Mouse (Mus musculus) splenic B cell, adult 2 months (primary cell): Measurements from ENCODE around the gene Gm11397.
"Not testable (repeated sequence)": the region's sequence is repeated elsewhere in the genome, so short reads cannot be mapped to it uniquely, and the experiment has no call there.

Experiments
- DNase-seq: peaks from one replicate; pipeline ENCODE4 v3.0.0-alpha.2; 2011; ENCODE audit warnings: low read depth, low spot score
- H3K27me3 ChIP-seq: 2 replicates; pipeline ENCODE4 v1.6.1; 2012; ENCODE audit warnings: mild to moderate bottlenecking, low read length, moderate library complexity, mixed read lengths; ENCODE audit not compliant: control insufficient read depth, poor library complexity, insufficient read depth, severe bottlenecking
- H3K36me3 ChIP-seq: 2 replicates; pipeline ENCODE4 v1.6.1; 2012; ENCODE audit warnings: mild to moderate bottlenecking, low read length, moderate library complexity, mixed read lengths; ENCODE audit not compliant: control insufficient read depth, poor library complexity, insufficient read depth, severe bottlenecking

Gene Gm11397

DNA sequence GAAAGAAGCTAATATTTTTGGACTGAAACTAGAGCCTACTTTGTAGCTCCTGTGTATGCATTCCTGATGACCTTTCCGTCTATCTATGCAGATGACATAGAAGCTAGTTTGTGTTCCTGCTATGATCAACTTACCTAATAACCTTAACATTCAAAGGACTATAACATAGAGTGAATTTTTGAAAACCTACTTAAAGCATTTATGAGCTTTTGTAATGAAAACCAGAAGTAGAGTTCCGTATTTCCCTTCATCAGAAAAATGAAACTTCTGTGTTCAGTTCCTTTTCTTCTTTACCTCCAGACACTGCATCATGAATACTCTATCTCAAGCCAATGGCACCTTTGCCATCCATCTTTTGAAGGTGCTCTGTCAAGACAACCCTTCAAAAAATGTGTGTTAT, at the start of gene Gm11397:
TSS of gene Gm11397 (plus strand) at position 301 of the 400 bp plus-strand sequence.
- H3K36me3 ChIP-seq, DNase-seq, H3K27me3 ChIP-seq: not testable (repeated sequence)

DNA sequence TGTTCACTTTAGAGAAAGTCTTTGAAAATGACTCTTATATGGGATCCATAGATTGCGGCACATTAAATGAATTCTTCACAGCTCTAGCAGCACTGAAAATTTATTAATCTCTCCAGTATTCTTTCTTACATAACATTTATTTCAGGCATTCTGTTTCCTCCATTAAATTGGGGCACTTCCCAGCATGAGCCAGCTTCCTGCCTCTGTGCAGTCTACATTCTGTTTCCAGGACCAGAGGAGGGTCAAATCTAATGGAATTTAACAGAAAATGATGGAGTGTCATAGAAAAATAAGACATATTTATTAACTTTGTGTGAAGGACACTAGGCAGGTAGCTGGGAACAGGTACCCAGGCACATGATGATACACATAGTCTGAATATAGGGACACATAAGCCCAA, 38.9 kb upstream of the Gm11397 start:
- not testable (repeated sequence) for H3K27me3 ChIP-seq, DNase-seq, H3K36me3 ChIP-seq

DNA sequence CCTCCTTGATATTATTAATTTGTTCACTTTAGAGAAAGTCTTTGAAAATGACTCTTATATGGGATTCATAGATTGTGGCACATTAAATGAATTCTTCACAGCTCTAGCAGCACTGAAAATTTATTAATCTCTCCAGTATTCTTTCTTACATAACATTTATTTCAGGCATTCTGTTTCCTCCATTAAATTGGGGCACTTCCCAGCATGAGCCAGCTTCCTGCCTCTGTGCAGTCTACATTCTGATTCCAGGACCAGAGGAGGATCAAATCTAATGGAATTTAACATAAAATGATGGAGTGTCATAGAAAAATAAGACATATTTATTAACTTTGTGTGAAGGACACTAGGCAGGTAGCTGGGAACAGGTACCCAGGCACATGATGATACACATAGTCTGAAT, 37.2 kb downstream of the Gm11397 start:
- not testable (repeated sequence) for H3K36me3 ChIP-seq, H3K27me3 ChIP-seq, DNase-seq
